Mouse (Mus musculus): ENCODE measurements around the gene Lmod3. TPM values are rescaled to one million over a fixed set of nuclear protein-coding genes. Genes with fewer than 3 reads are reported as not detected.

Lmod3 gene
- polyA plus RNA-seq, 1 experiment from 2014 or later: 0.08 TPM

DNA sequence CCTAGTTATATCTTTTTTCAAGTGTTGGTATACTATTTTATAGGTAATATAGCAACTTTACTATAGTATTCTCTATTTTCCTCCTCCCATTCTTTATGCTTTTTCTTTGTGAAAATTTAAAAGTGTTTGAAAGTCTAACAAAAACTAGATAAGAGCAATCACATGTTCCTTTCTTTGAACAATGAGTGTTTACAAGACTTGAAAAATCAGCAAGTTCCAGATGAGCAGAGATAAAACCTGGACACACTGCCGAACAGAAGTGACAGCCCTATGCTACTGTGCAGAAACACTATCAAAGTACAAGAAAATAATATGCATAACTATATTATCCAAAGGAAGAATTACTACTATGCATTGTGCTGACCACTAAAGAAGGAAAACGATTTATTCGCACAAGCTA lies 50.1 kb downstream of the Lmod3 start:
- H3K9me3 ChIP-seq: no peaks in the 10 kb centered on the region
- peaks cover 9% of the 10 kb centered on the region for H3K36me3 ChIP-seq
- no peak overlapping the region for H3K9ac ChIP-seq
- H3K4me2 ChIP-seq: no peak overlapping the region
- WGBS: 87% methylated on average over 3 of the region's 3 CpGs
- H3K4me1 ChIP-seq (replicated peaks): peaks cover 16% of the 10 kb centered on the region
- H3K27ac ChIP-seq: no peak overlapping the region
- H3K27me3 ChIP-seq: no peaks in the 10 kb centered on the region
- H3K4me3 ChIP-seq: no peak overlapping the region
- no peak for ATAC-seq (ENCODE audit: low FRiP score)

GRCm38 (mm10) chr6:97200437-97200836 lies 52.1 kb downstream of the Lmod3 start:
- H3K4me1 ChIP-seq (replicated peaks): peaks cover 16% of the 10 kb centered on the region
- 53% methylated on average over 3 of the region's 3 CpGs for WGBS
- H3K36me3 ChIP-seq: peaks cover 29% of the 10 kb centered on the region
- H3K9me3 ChIP-seq: no peaks in the 10 kb centered on the region
- H3K27ac ChIP-seq: no peak overlapping the region
- no peaks in the 10 kb centered on the region for H3K27me3 ChIP-seq
- ATAC-seq (ENCODE audit: low FRiP score): no peak
- no peak overlapping the region for H3K9ac ChIP-seq
- H3K4me2 ChIP-seq: no peak overlapping the region
- no peak overlapping the region for H3K4me3 ChIP-seq

Other genes starting within 250 kb of the Lmod3 start
- 2.1 and 3.4 TPM in 2 replicates for gene Fam19a4, start 192.3 kb downstream of the Lmod3 start, polyA plus RNA-seq (2015; fragmentation: Nextera tagmentation; extraction: Ambion mirVana)
- gene Eogt, start 103.6 kb downstream of the Lmod3 start, polyA plus RNA-seq (2015; fragmentation: Nextera tagmentation; extraction: Ambion mirVana): 9.3 and 9.7 TPM in 2 replicates
- gene Tmf1, start 73.6 kb downstream of the Lmod3 start, polyA plus RNA-seq (2015; fragmentation: Nextera tagmentation; extraction: Ambion mirVana): 43.9 and 44.5 TPM in 2 replicates
- 91.5 and 93.0 TPM in 2 replicates for gene Uba3, start 47.1 kb downstream of the Lmod3 start, polyA plus RNA-seq (2015; fragmentation: Nextera tagmentation; extraction: Ambion mirVana)
- 120 and 122 TPM in 2 replicates for gene Arl6ip5, start 42.1 kb downstream of the Lmod3 start, polyA plus RNA-seq (2015; fragmentation: Nextera tagmentation; extraction: Ambion mirVana)